ENCODE assay signal across 14 mouse cellular contexts in genomic region chr9:119680896-119681295, GRCm38 (mm10). TPM values are rescaled to one million over a fixed set of nuclear protein-coding genes. Genes with fewer than 3 reads are reported as not detected.
"Had no signal": no experiment of that assay in that cellular context is flagged by ENCODE, and none has a peak within 500 bp of the region (broad histone marks: within the 10 kb centered on the region; RNA-seq: fewer than 3 reads in every experiment).

No protein-coding gene starts in this region.

- DNase-seq: kidney, adult 2 months; kidney, postnatal 25 days; layer of hippocampus, adult 9-11 months; layer of hippocampus, postnatal 36 days; left cerebral cortex, postnatal 4 days; liver, embryonic 13.5 days; lung, adult 2 months; right cerebral cortex, postnatal 14 days; right cerebral cortex, postnatal 4 days; thymus, adult 18-20 months; thymus, postnatal 36 days had no signal

RNA-seq across cellular contexts. Expression of gene Scn10a, which starts 38.2 kb away (rescaled TPM):
- total RNA-seq: layer of hippocampus, adult 2 months; layer of hippocampus, postnatal 36 days; monocyte, adult 5-6 weeks; neutrophil, adult 5-6 weeks had no signal
